Mouse (Mus musculus) heart, adult 2 months (tissue): ENCODE measurements around the gene Notch1.

ENCODE experiments used
- CTCF ChIP-seq: fragments of 200-600 bp; IDR thresholded peaks from 2 replicates; pipeline ENCODE4 v1.8.1; 2022; ENCODE audit warnings: antibody characterized with exemption, mild to moderate bottlenecking, moderate library complexity
- EP300 ChIP-seq: fragments of 200-500 bp; IDR thresholded peaks from 2 replicates; pipeline ENCODE4 v1.6.1; 2011; ENCODE audit warnings: low read depth, low read length, control low read depth; ENCODE audit not compliant: insufficient read depth
- POLR2A ChIP-seq: fragments of 200-500 bp; IDR thresholded peaks from 2 replicates; pipeline ENCODE4 v1.6.1; 2011; ENCODE audit warnings: mild to moderate bottlenecking, low read depth, low read length, control low read depth; ENCODE audit not compliant: insufficient read depth

GRCm38 (mm10) chr2:26534161-26534560 lies 17.7 kb upstream of the Notch1 start:
- TF ChIP-seq CTCF = no peak
- TF ChIP-seq POLR2A = no peak
- no peak for TF ChIP-seq EP300
